Mouse (Mus musculus): ENCODE results near the gene Obox1. TPM values are rescaled to one million over a fixed set of nuclear protein-coding genes. Genes with fewer than 3 reads are reported as not detected.
"Not testable (repeated sequence)": the region's sequence is repeated elsewhere in the genome, so short reads cannot be mapped to it uniquely, and the experiment has no call there.

Obox1 gene
- total RNA-seq (2017) = not detected in 3 replicates

DNA sequence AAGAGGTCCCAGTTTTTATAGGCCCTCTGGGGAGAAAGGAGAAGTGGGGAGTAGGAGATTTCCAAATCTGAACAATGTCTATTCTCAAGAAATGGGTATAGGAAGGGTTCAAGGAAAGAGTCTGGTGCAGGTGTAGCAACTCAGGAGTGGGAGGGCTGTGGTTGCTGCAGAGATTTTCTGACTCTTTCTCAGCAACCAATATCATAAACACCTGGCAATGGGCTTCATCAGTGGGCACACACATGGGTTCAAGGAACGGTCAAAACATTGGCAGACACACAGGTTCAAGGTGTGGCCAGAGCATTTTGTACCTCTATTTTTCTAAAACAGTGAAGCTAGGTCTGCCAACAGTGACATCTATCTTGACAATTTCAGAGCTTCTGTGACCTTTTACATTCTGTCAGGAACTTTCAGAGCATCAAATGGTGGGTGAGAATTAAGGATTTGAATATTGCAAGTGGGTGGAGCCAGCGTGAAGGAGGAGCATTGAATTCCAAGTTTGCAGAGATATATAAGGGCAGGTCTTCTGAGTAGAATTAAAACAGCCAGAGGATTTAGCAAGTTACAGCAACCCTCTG is at the start of gene Obox1, which contains the start of gene Obox2:
Gene Obox1, plus strand, starts transcription at position 528 of the 578 bp plus-strand sequence.
Gene Obox2, plus strand, starts transcription at position 301 of the 578 bp plus-strand sequence.
- not testable (repeated sequence) for ATAC-seq (replicated peaks; ENCODE audit: insufficient number of reproducible peaks, low FRiP score, low TSS enrichment, poor library complexity, severe bottlenecking)

- not testable (repeated sequence) for ATAC-seq (replicated peaks; ENCODE audit: insufficient number of reproducible peaks, low FRiP score, low TSS enrichment, poor library complexity, severe bottlenecking)
Measured at GRCm38 (mm10) chr7:15399147-15399874, 10.6 kb downstream of the Obox1 start.

DNA sequence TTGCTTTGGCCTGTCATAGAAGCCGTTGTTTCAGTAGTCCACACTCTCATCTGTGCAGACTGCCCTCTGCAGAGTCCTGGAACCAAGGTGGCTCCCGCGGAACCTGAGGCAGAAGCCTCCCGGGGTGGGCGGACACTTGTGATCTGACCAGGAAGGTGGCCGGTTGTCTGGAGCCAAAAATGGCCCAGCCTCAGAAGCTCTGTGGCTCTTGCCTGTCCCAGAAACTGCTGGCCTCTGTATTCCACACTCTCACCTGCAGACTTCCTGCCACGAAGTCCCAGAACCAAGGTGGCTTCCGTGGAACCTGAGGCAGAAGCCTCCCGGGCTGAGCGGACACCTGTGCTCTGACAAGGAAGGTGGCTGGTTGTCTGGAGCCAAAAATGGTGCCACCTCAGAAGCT is 18.1 kb downstream of the Obox1 start:
- ATAC-seq (replicated peaks; ENCODE audit: insufficient number of reproducible peaks, low FRiP score, low TSS enrichment, poor library complexity, severe bottlenecking) = not testable (repeated sequence)

DNA sequence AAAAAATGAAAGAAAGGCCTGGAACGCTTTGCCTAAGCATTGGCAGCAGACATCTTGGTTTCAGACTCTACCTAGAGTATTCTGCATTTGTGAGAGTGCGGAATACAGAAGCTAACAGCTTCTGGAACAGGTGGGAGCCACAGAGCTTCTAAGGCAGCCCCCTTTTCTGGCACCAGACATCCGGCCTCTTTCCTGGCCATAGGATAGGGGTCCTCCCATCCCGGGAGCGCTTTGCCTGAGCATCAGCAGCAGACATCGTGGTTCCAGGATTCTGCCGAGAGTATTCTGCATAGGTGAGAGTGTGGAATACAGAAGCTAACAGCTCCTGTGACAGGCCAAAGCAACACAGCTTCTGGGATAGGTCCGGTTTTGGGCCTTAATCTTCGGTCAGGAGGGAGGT is 29.3 kb downstream of the Obox1 start:
- not testable (repeated sequence) for ATAC-seq (replicated peaks; ENCODE audit: insufficient number of reproducible peaks, low FRiP score, low TSS enrichment, poor library complexity, severe bottlenecking)

- ATAC-seq (replicated peaks; ENCODE audit: insufficient number of reproducible peaks, low FRiP score, low TSS enrichment, poor library complexity, severe bottlenecking) = not testable (repeated sequence)
Measured at GRCm38 (mm10) chr7:15425537-15425936, 36.8 kb downstream of the Obox1 start.

DNA sequence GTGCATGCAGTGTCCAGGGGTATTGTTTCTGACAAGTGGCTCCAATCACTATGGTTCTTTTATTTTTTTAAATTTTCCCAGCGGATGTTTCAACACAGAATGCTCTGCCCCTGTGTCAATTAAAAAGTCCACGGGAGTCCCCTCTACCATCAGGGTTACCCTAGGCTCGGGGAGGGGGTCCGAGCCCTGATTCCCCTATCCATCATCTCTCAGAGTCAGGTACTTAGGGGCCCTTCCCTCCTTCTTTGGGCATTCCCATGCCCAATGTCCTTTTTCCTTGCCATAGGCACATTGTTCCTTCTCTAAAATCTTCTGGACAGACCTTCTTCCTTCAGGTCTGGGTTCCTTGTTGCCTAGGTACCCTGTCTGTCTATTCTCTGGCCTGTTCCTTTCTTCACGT is 120.7 kb downstream of the Obox1 start:
- ATAC-seq (replicated peaks; ENCODE audit: insufficient number of reproducible peaks, low FRiP score, low TSS enrichment, poor library complexity, severe bottlenecking) = not testable (repeated sequence)

Other genes starting within 250 kb of the Obox1 start
- gene Obox2, start 227 bp upstream of the Obox1 start, total RNA-seq (2017) = not detected in 3 replicates

Data from monocyte, adult 5-6 weeks (primary cell).